8 mouse cellular contexts compared by ENCODE assay signal in the genomic region with DNA sequence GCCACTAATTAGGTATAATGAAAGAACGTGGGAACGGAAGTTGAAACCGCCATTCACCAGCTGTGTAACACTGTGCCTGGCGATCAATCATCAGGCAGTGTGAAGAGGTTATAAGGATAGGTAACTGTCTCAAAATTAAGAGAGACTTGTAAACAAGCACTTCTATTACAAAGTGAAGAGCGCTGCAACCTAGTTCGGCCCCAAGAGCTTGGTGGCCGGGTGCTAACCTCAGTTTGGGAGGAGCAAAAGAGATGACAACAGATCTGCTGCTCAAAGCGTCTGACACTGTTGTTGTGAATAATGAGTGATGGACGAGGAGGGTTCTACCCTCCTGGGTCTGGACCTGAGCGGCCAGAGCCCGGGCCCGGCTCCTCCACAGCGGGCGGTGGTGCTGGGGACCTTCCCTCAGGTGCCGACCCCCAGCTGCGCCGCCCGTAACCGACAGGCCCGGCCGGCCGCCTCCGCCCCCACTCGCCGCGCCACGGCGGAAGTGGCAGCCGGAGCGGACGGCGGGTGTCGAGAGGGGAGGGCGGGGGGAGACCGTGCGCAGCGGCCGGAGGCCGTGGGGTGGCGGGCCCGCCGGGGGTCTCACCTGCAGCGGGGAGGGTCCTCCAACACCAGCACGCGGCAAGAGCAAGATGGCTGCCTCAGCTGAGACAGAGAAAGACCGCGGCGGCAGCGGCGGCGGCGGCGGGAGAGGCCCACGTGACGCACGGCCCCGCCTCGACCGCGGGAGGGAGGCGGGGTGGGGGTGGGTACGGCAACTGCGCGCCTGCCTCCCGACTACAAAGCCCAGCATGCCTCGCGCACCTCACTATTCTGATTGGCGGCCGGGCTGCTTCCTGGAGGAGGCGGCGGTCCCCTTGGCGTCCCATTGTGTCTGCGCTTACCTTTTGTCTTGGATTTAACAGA. TPM values are rescaled to one million over a fixed set of nuclear protein-coding genes. Genes with fewer than 3 reads are reported as not detected.
DNase-seq lines count a peak whose midpoint lies in the region; ATAC-seq and TF ChIP-seq lines count a peak whose summit lies in the region.

A gene (minus strand): TSS at position 699 of the 912 bp plus-strand sequence.

- WGBS in forebrain, postnatal 0 days = 3% methylated on average over 65 of the region's 73 CpGs
- WGBS in lung, embryonic 15.5 days = under 1% methylated on average over 42 of the region's 73 CpGs

- no peak for TF ChIP-seq CTCF in G1E (IDR thresholded peaks at IDR 0.05; ENCODE audit: low read depth, low read length)
- no peak for TF ChIP-seq CTCF in forebrain, postnatal 0 days (IDR thresholded peaks at IDR 0.05; ENCODE audit: low read depth)

- H3K4me3 ChIP-seq in G1E (ENCODE audit: low read depth, low read length) = peak within 1 kb of the TSS; percentile 82
- peak within 1 kb of the TSS; percentile 98 for H3K4me3 ChIP-seq in forebrain, postnatal 0 days (ENCODE audit: low read depth, low read length)
- peak within 1 kb of the TSS; percentile 72 for H3K4me3 ChIP-seq in lung, embryonic 15.5 days

- peak within 1 kb of the TSS; percentile 100 for H3K9ac ChIP-seq in forebrain, postnatal 0 days
- H3K9ac ChIP-seq in lung, embryonic 15.5 days = peak within 1 kb of the TSS; percentile 89

- H3K9me3 ChIP-seq in G1E (replicated peaks) = no peaks in the 10 kb centered on the region
- no peaks in the 10 kb centered on the region for H3K9me3 ChIP-seq in forebrain, postnatal 0 days (ENCODE audit: low read length)
- H3K9me3 ChIP-seq in lung, embryonic 15.5 days = no peaks in the 10 kb centered on the region

- DNase-seq in G1E (ENCODE audit: low spot score) = peak; percentile 79
- peak; percentile 92 to 94 for DNase-seq in cerebellum, adult 18-20 months
- DNase-seq in forebrain, postnatal 0 days = peak; percentile 98
- DNase-seq in heart, postnatal 4 days = peak; percentile 91
- DNase-seq in layer of hippocampus, adult 8-10 months (ENCODE audit: low spot score in 2 of 2) = peak; percentile 86 to 88
- DNase-seq in ovary, adult 18-20 months (ENCODE audit: low spot score) = peak; percentile 87
- DNase-seq in thymus, postnatal 0 days (ENCODE audit: low spot score) = peak; percentile 96

- ATAC-seq in G1E (ENCODE audit: extremely low read depth, insufficient number of reproducible peaks, low FRiP score, poor library complexity, severe bottlenecking) = peak; percentile 81
- ATAC-seq in forebrain, postnatal 0 days = peak; percentile 95
- peak; percentile 94 for ATAC-seq in lung, embryonic 15.5 days (ENCODE audit: borderline replicate concordance, extremely low read depth, low FRiP score, low TSS enrichment)

- peak within 1 kb of the TSS; percentile 99 for H3K27ac ChIP-seq in forebrain, postnatal 0 days (ENCODE audit: low read depth, low read length)
- peak within 1 kb of the TSS; percentile 99 for H3K27ac ChIP-seq in lung, embryonic 15.5 days

- H3K4me2 ChIP-seq in forebrain, postnatal 0 days (ENCODE audit: low read depth) = peak within 1 kb of the TSS; percentile 69
- H3K4me2 ChIP-seq in lung, embryonic 15.5 days = peak within 1 kb of the TSS; percentile 74

- H3K27me3 ChIP-seq in G1E (ENCODE audit: insufficient read depth, low read length) = no peaks in the 10 kb centered on the region
- no peaks in the 10 kb centered on the region for H3K27me3 ChIP-seq in forebrain, postnatal 0 days (ENCODE audit: insufficient read depth, low read length)
- H3K27me3 ChIP-seq in lung, embryonic 15.5 days = no peaks in the 10 kb centered on the region

- H3K4me1 ChIP-seq in G1E (ENCODE audit: insufficient read depth, low read depth, low read length) = peaks cover 29% of the 10 kb centered on the region
- H3K4me1 ChIP-seq in forebrain, postnatal 0 days (ENCODE audit: insufficient read depth) = peaks cover 15% of the 10 kb centered on the region; the same call in 1 of the 2 replicates
- peaks cover 30% of the 10 kb centered on the region for H3K4me1 ChIP-seq in lung, embryonic 15.5 days

- H3K36me3 ChIP-seq in G1E (replicated peaks) = peaks cover 31% of the 10 kb centered on the region
- 0 out of 2 replicates have a peak, but pooled peaks cover 5% of the 10 kb centered on the region for H3K36me3 ChIP-seq in forebrain, postnatal 0 days (ENCODE audit: insufficient read depth)
- peaks cover 12% of the 10 kb centered on the region for H3K36me3 ChIP-seq in lung, embryonic 15.5 days

RNA-seq across cellular contexts. Expression of the gene that starts here (rescaled TPM):
- total RNA-seq in G1E (2014; fragmentation: Nextera tagmentation) (115 and 119 TPM in 2 replicates), G1E (2017) (62.1 and 88.3 TPM in 2 replicates)
- polyA plus RNA-seq in G1E (2012) = 8.8 and 9.8 TPM in 2 replicates
- total RNA-seq in forebrain, postnatal 0 days (2014; rRNA removed) = 119 and 164 TPM in 2 replicates
- 186 and 197 TPM in 2 replicates for polyA plus RNA-seq in forebrain, postnatal 0 days (2015; fragmentation: Nextera tagmentation; extraction: Ambion mirVana)
- total RNA-seq in heart, postnatal 4 days (2021) = 100 to 1,000 TPM; 130 to 132 TPM
- 10 to 100 TPM; 67.2 to 94.4 (median 79.4) TPM for total RNA-seq in layer of hippocampus, adult 8-10 months (2022)
- polyA plus RNA-seq in lung, embryonic 15.5 days (2015; fragmentation: Nextera tagmentation; extraction: Ambion mirVana) = 142 and 154 TPM in 2 replicates
- polyA plus RNA-seq in thymus, postnatal 0 days (2015; fragmentation: Nextera tagmentation; extraction: Ambion mirVana) = 184 and 187 TPM in 2 replicates

Comparison
In these comparisons a context has a peak if more than half of its experiments do, and no peak if none do; other contexts are left out.
1. Peak in every context shown above with its lines: DNase-seq, ATAC-seq, H3K4me3 ChIP-seq and H3K27ac ChIP-seq.
2. RNA of the gene that starts here (polyA plus RNA-seq): 184 to 187 TPM in thymus, postnatal 0 days, 186 to 197 TPM in forebrain, postnatal 0 days and 142 to 154 TPM in lung, embryonic 15.5 days; 8.8 to 9.8 TPM in G1E; every median in the first group is over 10 times any median in the second.